Mouse (Mus musculus): ENCODE data around the gene Agtr2.
"Not testable (repeated sequence)": the region's sequence is repeated elsewhere in the genome, so short reads cannot be mapped to it uniquely, and the experiment has no call there.

Agtr2 gene

DNA sequence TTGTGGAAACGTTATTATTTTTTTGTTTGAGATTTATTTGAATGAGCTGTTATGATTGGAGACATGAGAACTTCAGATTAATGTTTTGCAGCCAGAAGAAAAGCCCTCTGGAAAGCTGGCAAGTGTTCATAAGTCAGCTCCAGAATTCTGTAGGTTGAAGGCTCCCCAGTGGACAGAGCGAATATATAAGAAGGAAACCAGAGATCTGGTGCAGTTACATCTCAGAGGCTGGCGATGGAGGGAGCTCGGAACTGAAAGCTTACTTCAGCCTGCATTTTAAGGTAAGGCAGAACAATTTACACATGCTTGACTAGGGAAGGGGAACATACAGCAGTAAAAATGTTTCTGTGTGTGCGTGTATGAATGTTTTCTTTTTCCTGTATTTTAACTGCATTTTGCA lies at the start of gene Agtr2:
Gene Agtr2 (plus strand): TSS at position 131 of the 400 bp plus-strand sequence.
- no peak for DNase-seq (ENCODE audit: extremely low spot score, low read depth, low spot score)

GRCm38 (mm10) chrX:21452519-21452918 lies 31.8 kb upstream of the Agtr2 start:
- DNase-seq (ENCODE audit: extremely low spot score, low read depth, low spot score): no peak

- DNase-seq (ENCODE audit: extremely low spot score, low read depth, low spot score): no peak
Measured at GRCm38 (mm10) chrX:21488111-21488510, 3.8 kb downstream of the Agtr2 start.

DNA sequence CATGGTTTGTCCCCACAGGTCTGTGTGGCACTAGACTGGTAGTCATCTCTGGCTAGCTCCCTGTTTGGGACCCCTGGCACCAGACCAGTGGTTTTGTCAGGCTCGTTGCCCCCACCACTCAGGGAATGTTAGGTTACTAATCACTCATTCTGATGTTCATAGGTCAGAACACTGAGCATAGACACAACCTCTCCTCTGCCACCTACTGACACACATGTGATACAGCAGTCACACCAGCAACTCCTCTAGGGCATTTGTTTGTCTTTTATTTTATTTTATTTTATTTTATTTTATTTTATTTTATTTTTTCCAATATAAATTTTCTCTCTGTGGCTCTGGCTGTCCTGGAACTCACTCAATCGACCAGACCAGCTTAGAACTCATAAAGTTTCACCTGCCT lies 15.9 kb downstream of the Agtr2 start:
- no peak for DNase-seq (ENCODE audit: extremely low spot score, low read depth, low spot score)

DNA sequence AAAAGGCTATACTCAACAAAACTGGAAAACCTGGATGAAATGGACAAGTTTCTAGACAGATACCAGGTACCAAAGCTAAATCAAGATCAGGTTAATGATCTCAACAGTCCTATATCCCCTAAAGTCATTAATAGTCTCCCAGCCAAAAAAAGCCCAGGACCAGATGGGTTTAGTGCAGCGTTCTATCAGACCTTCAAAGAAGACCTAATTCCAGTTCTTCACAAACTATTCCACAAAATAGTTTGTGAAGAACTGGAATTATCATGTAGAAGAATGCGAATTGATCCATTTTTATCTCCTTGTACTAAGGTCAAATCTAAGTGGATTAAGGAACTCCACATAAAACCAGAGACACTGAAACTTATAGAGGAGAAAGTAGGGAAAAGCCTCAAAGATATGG lies 23.0 kb downstream of the Agtr2 start:
- DNase-seq (ENCODE audit: extremely low spot score, low read depth, low spot score): not testable (repeated sequence)

DNA sequence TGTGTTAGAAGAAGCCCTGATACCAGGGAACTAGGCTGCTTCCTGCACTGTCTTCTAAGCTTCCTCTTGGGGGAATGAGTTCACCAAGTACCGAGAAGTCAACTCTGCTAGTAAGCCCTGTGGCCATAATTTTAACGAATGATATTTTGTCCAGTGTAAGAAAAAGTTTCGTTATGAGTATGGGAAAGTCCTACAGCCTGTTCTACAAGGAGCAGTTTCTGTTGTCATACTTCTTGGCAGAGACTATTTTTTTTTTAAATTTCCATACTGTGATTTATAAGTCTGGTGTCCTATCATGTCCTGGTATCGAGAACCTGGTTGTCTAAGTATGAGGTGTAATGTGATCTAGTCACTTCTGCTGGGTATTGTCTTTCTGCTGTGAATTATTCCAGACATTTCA lies 38.2 kb downstream of the Agtr2 start:
- DNase-seq (ENCODE audit: extremely low spot score, low read depth, low spot score): no peak

All from hindlimb bud, embryonic 11.5 days (tissue).